Mouse (Mus musculus) hindbrain, postnatal 0 days (tissue): ENCODE measurements at regions not wholly inside any gene's neighbourhood (a gene's known extent, or its start where the extent isn't known, plus 50 kb on each side); places are given as distances from the start of the nearest gene placed in this dataset.
A peak's percentile ranks its signal among the peaks of the same experiment; 100 is the strongest.
"Not testable (repeated sequence)": the region's sequence is repeated elsewhere in the genome, so short reads cannot be mapped to it uniquely, and the experiment has no call there.

ENCODE experiments used
- ATAC-seq: fragments of 200-750 bp; cut with Nextera tagmentation; 2 replicates; pipeline ENCODE4 v1.8.0; 2017; ENCODE audit warnings: mild to moderate bottlenecking, moderate TSS enrichment, moderate library complexity
- DNase-seq: peaks from one replicate; pipeline ENCODE4 v3.0.0-alpha.2; 2015; ENCODE audit warnings: low spot score
- H3K27ac ChIP-seq: fragments of 300-500 bp; sonication (generic); 2 replicates; pipeline ENCODE4 v1.5.1; 2014; ENCODE audit warnings: mild to moderate bottlenecking
- H3K27me3 ChIP-seq: fragments of 300-500 bp; sonication (generic); 2 replicates; pipeline ENCODE4 v1.6.1; 2014; ENCODE audit warnings: low read length, mixed read lengths; ENCODE audit not compliant: insufficient read depth
- H3K36me3 ChIP-seq: fragments of 300-500 bp; sonication (generic); 2 replicates; pipeline ENCODE4 v1.6.1; 2014; ENCODE audit warnings: low read length, mixed read lengths; ENCODE audit not compliant: insufficient read depth
- H3K4me1 ChIP-seq: fragments of 300-500 bp; sonication (generic); 2 replicates; pipeline ENCODE4 v1.6.1; 2014; ENCODE audit warnings: antibody characterized with exemption, low read length, mixed read lengths; ENCODE audit not compliant: insufficient read depth
- H3K4me2 ChIP-seq: fragments of 300-500 bp; sonication (generic); 2 replicates; pipeline ENCODE4 v1.6.1; 2014; ENCODE audit warnings: low read depth, mild to moderate bottlenecking, low read length, moderate library complexity, mixed read lengths
- H3K4me3 ChIP-seq: fragments of 300-500 bp; sonication (generic); 2 replicates; pipeline ENCODE4 v1.5.1; 2014; ENCODE audit warnings: low read length
- H3K9ac ChIP-seq: fragments of 300-500 bp; sonication (generic); replicated peaks from 2 replicates; pipeline ENCODE4 v1.6.1; 2014; ENCODE audit warnings: mild to moderate bottlenecking, low read length, moderate library complexity, mixed read lengths
- H3K9me3 ChIP-seq: fragments of 300-500 bp; sonication (generic); 2 replicates; pipeline ENCODE4 v1.6.1; 2016; ENCODE audit warnings: low read length, mixed read lengths
- CTCF ChIP-seq: IDR thresholded peaks from 2 replicates; pipeline ENCODE4 v1.5.1; 2016; ENCODE audit warnings: antibody characterized with exemption, control low read depth, low read depth
- WGBS: fragments of 180-500 bp; shearing (Covaris S2); extraction: QIAGEN DNeasy Blood & Tissue Kit; methylation state at CpG from one replicate; pipeline ENCODE4 v1.1.7; 2014; 5-methylcytosine and 5-hydroxymethylcytosine counted together

DNA sequence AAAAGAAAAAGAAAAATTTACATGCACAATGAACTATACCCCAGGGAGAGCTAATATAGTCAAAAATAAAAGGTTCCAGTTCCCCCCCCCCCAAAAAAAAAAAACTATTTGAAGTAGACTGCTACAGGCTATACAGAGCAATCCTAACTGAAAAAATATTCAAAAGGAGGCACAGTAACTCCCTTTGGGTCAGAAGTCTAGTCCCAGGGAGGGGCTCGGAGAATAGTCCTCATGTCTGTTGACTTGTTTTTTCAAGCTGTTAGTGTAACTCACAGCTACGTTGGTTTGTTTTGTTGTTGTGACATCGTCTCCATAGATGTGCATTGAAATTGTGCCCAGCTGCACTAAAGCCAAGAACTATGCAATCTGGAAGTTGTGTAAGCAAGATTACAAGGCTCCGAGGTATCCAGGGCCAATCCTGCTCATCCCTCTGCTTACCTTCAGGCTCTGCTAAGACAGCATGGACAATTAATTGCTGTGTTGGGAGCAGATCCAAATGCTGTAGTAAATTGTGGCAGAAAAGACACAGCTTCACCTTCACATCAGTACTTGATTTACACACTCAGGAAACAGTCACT lies 137.2 kb upstream of the Pnpt1 start:
- H3K4me3 ChIP-seq: no peak overlapping the region
- no peak overlapping the region for H3K9ac ChIP-seq
- TF ChIP-seq CTCF: no peak
- no peaks in the 10 kb centered on the region for H3K36me3 ChIP-seq
- DNase-seq (no peak), ATAC-seq (no peak)
- H3K27me3 ChIP-seq: no peaks in the 10 kb centered on the region
- H3K4me1 ChIP-seq: no peaks in the 10 kb centered on the region
- 82% methylated on average over 4 of the region's 4 CpGs for whole genome bisulfite sequencing
- no peak overlapping the region for H3K4me2 ChIP-seq
- H3K27ac ChIP-seq: no peak overlapping the region
- H3K9me3 ChIP-seq: no peaks in the 10 kb centered on the region

DNA sequence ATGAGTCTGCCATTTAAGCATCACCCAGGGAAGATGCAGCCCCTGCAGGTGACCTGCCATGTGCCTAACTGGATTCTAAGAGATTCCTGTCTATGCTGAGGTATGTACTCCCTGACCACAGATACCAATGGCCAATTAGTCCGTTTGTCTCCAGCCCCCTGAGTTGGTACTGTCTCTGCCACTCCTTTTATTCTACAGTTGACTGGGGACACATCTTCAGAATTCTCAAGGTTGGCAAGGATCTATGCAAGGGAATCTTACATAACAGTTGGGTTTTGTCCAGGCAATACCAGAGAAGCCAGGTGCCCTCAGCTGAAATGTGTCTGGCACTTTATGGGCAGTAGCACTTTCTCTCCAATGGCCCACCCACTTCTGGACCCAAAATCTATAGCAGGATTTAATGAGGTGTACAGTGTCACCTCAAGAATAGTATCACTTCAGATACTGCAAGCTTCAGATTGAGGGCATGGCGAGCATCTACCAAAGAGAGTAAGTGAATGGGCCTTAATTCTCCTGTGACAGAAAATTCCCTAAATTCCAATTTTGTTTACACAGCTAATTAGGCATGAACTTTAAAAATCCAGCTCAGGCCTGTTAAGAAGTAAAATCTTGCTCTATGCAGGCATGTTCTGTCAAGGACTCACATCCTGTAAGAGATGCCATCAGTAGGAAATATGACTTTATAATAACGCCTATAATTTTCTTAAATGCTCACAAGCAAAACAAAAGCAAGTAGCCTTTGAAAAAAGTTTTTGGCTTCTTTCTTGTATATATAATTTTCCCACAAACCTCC lies 132.0 kb upstream of the Pnpt1 start:
- Histone ChIP-seq H3K27ac (no peak overlapping the region), H3K9me3 (no peaks in the 10 kb centered on the region), H3K4me1 (no peaks in the 10 kb centered on the region), H3K4me2 (no peak overlapping the region), H3K36me3 (no peaks in the 10 kb centered on the region), H3K27me3 (no peaks in the 10 kb centered on the region), H3K4me3 (no peak overlapping the region), H3K9ac (no peak overlapping the region)
- DNase-seq (no peak), ATAC-seq (no peak)
- 84% methylated on average over 3 of the region's 3 CpGs for WGBS
- no peak for TF ChIP-seq CTCF

DNA sequence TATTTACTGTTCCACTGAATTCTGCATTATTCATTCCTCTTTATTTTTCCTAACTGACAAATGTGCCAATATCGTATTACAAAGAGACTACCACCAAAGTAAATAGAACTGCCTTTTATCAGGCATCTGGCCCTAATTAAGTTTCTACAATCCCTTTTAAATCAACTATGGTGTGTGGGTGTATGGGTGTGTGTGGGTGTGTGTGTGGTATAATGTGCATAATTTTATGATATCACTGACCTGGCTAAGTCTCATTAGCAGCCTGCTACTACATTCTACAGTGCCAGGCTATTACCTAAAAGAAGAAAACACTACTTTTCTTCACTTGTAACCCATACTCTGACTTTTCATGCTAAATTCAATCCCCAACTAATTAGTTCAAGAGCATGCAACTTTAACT lies 131.3 kb upstream of the Pnpt1 start:
- WGBS: 81% methylated on average over 1 of the region's 1 CpGs
- DNase-seq (no peak), ATAC-seq (no peak)
- Histone ChIP-seq H3K36me3 (no peaks in the 10 kb centered on the region), H3K27ac (no peak overlapping the region), H3K4me3 (no peak overlapping the region), H3K4me2 (no peak overlapping the region), H3K4me1 (no peaks in the 10 kb centered on the region), H3K9me3 (no peaks in the 10 kb centered on the region), H3K9ac (no peak overlapping the region), H3K27me3 (no peaks in the 10 kb centered on the region)
- TF ChIP-seq CTCF: no peak

DNA sequence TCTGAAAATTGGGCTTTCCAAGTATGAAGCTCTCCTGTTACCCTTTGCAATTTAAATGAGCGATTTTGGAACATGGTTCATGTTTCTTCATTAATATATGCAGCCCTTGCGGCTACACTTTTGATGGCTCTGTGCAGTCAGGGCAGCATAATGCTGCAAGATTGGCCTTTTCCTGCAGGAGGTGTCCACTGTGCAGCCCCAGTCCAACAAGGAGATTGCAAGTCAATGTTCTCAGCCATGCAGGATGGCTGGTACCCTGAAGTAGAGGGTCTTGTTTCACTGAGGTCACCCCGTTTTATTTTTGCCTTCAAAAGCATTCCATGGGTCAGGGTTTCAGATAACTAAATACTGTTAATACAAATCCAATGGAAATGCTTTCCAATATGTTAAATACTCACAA lies 130.9 kb upstream of the Pnpt1 start:
- no peak overlapping the region for H3K4me3 ChIP-seq
- H3K9ac ChIP-seq: no peak overlapping the region
- H3K4me1 ChIP-seq: no peaks in the 10 kb centered on the region
- no peak overlapping the region for H3K27ac ChIP-seq
- no peak for ATAC-seq
- WGBS: 81% methylated on average over 3 of the region's 3 CpGs
- TF ChIP-seq CTCF: no peak
- no peak overlapping the region for H3K4me2 ChIP-seq
- H3K36me3 ChIP-seq: no peaks in the 10 kb centered on the region
- no peaks in the 10 kb centered on the region for H3K9me3 ChIP-seq
- DNase-seq: no peak
- H3K27me3 ChIP-seq: no peaks in the 10 kb centered on the region

DNA sequence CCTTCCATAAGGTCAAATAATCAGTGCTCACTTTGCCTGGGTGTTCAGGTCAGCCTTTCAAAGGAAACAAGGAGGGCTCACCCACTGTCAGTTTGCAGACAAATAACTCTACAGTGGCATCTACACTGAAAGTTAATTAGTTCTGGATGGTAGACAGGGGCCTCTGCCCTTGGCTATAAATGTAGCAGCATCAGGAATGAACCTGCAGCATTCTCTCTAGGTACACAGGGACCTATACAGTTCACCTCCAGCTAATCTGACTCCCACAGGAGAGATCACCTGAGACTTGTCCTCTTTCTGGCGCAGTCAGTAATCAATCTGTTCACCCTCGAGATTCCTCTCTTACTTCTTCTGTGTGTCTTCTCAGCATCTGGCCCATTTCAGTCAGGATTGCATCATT lies 130.3 kb upstream of the Pnpt1 start:
- no peak for TF ChIP-seq CTCF
- Histone ChIP-seq H3K36me3 (no peaks in the 10 kb centered on the region), H3K4me1 (no peaks in the 10 kb centered on the region), H3K27ac (no peak overlapping the region), H3K27me3 (no peaks in the 10 kb centered on the region), H3K9ac (no peak overlapping the region), H3K4me2 (no peak overlapping the region), H3K9me3 (no peaks in the 10 kb centered on the region), H3K4me3 (no peak overlapping the region)
- ATAC-seq (0 out of 2 replicates have a peak, but pooled peaks have one; percentile 43), DNase-seq (peak; percentile 7)
- 78% methylated on average over 2 of the region's 2 CpGs for WGBS

DNA sequence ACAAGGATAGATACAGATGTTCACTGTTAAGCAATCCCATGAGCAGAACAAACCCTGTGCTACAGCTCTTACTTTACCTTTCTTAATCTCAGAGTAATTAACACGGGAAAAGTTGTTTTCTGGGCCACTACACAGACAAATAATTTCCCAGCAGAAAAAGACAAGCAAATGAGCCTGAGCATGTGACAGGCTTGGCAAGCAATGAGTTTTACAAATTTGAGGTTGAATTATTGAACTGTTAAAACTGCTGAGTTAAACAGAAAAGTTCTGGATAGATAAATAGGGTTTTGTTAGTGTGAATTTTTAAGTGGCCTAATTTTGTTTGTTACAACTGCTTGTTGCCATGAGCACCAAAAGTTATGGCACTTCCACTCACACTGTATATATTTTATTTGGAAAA lies 113.1 kb upstream of the Pnpt1 start:
- Histone ChIP-seq H3K9ac (no peak overlapping the region), H3K36me3 (no peaks in the 10 kb centered on the region), H3K4me1 (no peaks in the 10 kb centered on the region), H3K27me3 (no peaks in the 10 kb centered on the region), H3K4me2 (no peak overlapping the region), H3K4me3 (no peak overlapping the region), H3K9me3 (no peaks in the 10 kb centered on the region), H3K27ac (no peak overlapping the region)
- no peak for TF ChIP-seq CTCF
- DNase-seq: no peak
- no peak for ATAC-seq
- WGBS: 31% methylated on average over 1 of the region's 1 CpGs

DNA sequence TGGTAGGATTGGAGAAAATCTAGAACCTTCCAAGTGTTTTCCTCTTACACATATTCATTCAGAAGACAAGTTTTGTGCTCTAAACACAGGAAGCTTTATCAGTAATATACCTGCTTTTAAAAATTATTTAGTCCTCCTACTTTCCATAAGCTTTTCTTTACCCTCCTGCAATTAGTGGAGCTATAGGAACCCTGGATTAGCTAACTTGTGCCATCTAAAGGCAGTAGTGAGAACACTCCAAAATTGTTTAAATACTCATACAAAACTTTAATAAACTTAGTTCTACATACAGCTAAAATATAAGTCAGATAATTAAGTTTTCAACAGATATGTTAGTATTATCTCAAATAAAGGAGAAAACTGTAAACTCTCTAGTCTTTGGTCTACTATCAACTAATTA lies 89.7 kb upstream of the Pnpt1 start:
- Histone ChIP-seq H3K9me3 (no peaks in the 10 kb centered on the region), H3K36me3 (no peaks in the 10 kb centered on the region), H3K4me1 (no peaks in the 10 kb centered on the region), H3K4me2 (no peak overlapping the region), H3K9ac (no peak overlapping the region), H3K4me3 (no peak overlapping the region), H3K27ac (no peak overlapping the region), H3K27me3 (no peaks in the 10 kb centered on the region)
- DNase-seq (peak; percentile 11), ATAC-seq (no peak)
- TF ChIP-seq CTCF: peak; percentile 49

DNA sequence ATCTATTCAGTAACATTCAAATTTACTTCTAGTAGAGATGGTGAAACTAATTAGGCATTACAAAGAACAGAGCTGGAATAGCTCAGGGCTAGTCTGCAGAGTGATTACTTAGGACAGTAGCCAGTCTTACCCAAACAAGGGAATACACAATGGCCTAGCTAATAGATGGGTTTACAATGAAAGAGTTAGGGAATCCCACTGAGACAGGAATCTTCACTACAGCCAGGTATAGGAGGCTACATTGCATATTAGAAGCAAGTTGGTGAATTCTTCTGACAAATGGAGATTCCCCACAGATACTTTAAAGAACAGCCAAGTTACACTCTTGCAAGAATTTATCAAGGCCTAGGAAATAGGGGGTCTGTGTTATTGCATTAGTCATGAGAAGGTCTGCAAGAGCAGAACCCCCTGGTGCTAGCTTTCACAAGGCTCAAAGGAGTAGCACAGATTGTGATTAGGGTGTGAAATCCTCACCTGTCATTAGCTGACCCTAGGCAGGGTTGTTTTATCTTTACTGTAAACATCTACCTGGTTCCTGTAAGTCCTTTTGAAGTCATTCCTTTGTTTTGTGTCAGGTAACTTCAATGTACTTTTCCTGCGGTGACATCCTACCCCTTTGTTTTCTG lies 82.4 kb upstream of the Pnpt1 start:
- not testable (repeated sequence) for H3K27me3 ChIP-seq, H3K4me3 ChIP-seq, H3K9ac ChIP-seq, H3K9me3 ChIP-seq, H3K36me3 ChIP-seq, H3K4me2 ChIP-seq, H3K27ac ChIP-seq, H3K4me1 ChIP-seq, DNase-seq, ATAC-seq
- WGBS: 42% methylated on average over 1 of the region's 1 CpGs
